Mouse (Mus musculus) CH12.LX (cell line): ENCODE measurements around the gene Spdya. TPM values are rescaled to one million over a fixed set of nuclear protein-coding genes. Genes with fewer than 3 reads are reported as not detected.

Source experiments
- DNase-seq: peaks from one replicate; pipeline ENCODE4 v3.0.0-alpha.2; 2013; ENCODE audit errors: extremely low read depth
- H3K27ac ChIP-seq: 2 replicates; pipeline ENCODE4 v1.5.1; 2012; ENCODE audit warnings: low read depth, mild to moderate bottlenecking, control low read depth, moderate library complexity; ENCODE audit not compliant: insufficient read depth
- H3K27me3 ChIP-seq: replicated peaks from 2 replicates; pipeline ENCODE3; 2012; ENCODE audit warnings: inconsistent platforms
- H3K36me3 ChIP-seq, 2 experiments: replicated peaks in 1 of 2; 2 replicates each; pipeline versions ENCODE3 to v1.6.1; 2012; ENCODE audit warnings: inconsistent platforms in 1 of 2, low read length in 1 of 2, mild to moderate bottlenecking in 1 of 2, mixed read lengths in 1 of 2, moderate library complexity in 1 of 2; ENCODE audit not compliant: control insufficient read depth in 1 of 2, insufficient read depth in 1 of 2
- H3K4me1 ChIP-seq, 2 experiments: 2 replicates each; pipeline ENCODE4 v1.6.1; 2012; ENCODE audit warnings: inconsistent platforms in 1 of 2, moderate library complexity in 1 of 2; ENCODE audit not compliant: insufficient read depth in 2 of 2, control insufficient read depth in 1 of 2
- H3K4me2 ChIP-seq: 2 replicates; pipeline ENCODE4 v1.6.1; 2012; ENCODE audit warnings: low read depth, mild to moderate bottlenecking, control low read depth; ENCODE audit not compliant: poor library complexity, insufficient read depth, severe bottlenecking
- H3K4me3 ChIP-seq, 3 experiments: fragments of 150-350 bp in 1 of 3; sonication (generic) in 1 of 3; replicated peaks in 1 of 3; 2 replicates each; pipeline versions ENCODE3 to v1.5.1; 2011 to 2012; ENCODE audit warnings: low read depth in 2 of 3, low read length in 2 of 3, mild to moderate bottlenecking in 2 of 3, moderate library complexity in 2 of 3, control low read depth in 1 of 3, improper control_type of control experiment in 1 of 3, inconsistent platforms in 1 of 3, mixed read lengths in 1 of 3; ENCODE audit not compliant: poor library complexity in 1 of 3
- H3K79me2 ChIP-seq: replicated peaks from 2 replicates; pipeline ENCODE4 v1.6.1; 2012; ENCODE audit warnings: mild to moderate bottlenecking, moderate library complexity; ENCODE audit not compliant: control insufficient read depth, poor library complexity, insufficient read depth, severe bottlenecking; ENCODE audit errors: extremely low read depth
- H3K9ac ChIP-seq: 2 replicates; pipeline ENCODE4 v1.6.1; 2012; ENCODE audit warnings: low read depth, mild to moderate bottlenecking, control low read depth, moderate library complexity; ENCODE audit not compliant: insufficient read depth
- H3K9me3 ChIP-seq: replicated peaks from 2 replicates; pipeline ENCODE3; 2012; ENCODE audit warnings: low read length, inconsistent platforms, mixed read lengths
- BHLHE40 ChIP-seq: IDR thresholded peaks from 2 replicates; pipeline ENCODE4 v1.6.1; 2011; ENCODE audit warnings: mild to moderate bottlenecking, low read depth, low read length, improper control_type of control experiment
- CHD1 ChIP-seq: IDR thresholded peaks from 2 replicates; pipeline ENCODE4 v1.6.1; 2012; ENCODE audit warnings: low read depth, low read length, improper control_type of control experiment, inconsistent platforms
- E2F4 ChIP-seq: IDR thresholded peaks from 2 replicates; pipeline ENCODE4 v1.6.1; 2011; ENCODE audit warnings: low read depth, low read length, improper control_type of control experiment; ENCODE audit not compliant: insufficient replicate concordance
- EP300 ChIP-seq: IDR thresholded peaks from 2 replicates; pipeline ENCODE4 v1.6.1; 2011; ENCODE audit warnings: low read length, improper control_type of control experiment
- HCFC1 ChIP-seq: IDR thresholded peaks from 2 replicates; pipeline ENCODE4 v1.6.1; 2012; ENCODE audit warnings: low read depth, mild to moderate bottlenecking, inconsistent platforms, low read length, improper control_type of control experiment
- JUND ChIP-seq: conservative IDR thresholded peaks from 2 replicates; pipeline ENCODE4 v1.6.1; 2011; ENCODE audit warnings: low read depth, low read length, improper control_type of control experiment
- MAFK ChIP-seq: IDR thresholded peaks from 2 replicates; pipeline ENCODE4 v1.6.1; 2011; ENCODE audit warnings: low read length, improper control_type of control experiment; ENCODE audit not compliant: insufficient replicate concordance
- MEF2A ChIP-seq: IDR thresholded peaks from 2 replicates; pipeline ENCODE4 v1.6.1; 2014; ENCODE audit warnings: low read depth, mild to moderate bottlenecking, inconsistent platforms, low read length, improper control_type of control experiment, borderline replicate concordance
- NELFE ChIP-seq: IDR thresholded peaks from 2 replicates; pipeline ENCODE4 v1.6.1; 2011; ENCODE audit warnings: low read depth, low read length, improper control_type of control experiment
- NRF1 ChIP-seq: IDR thresholded peaks from 2 replicates; pipeline ENCODE4 v1.6.1; 2014; ENCODE audit warnings: low read depth, mild to moderate bottlenecking, inconsistent platforms, low read length, improper control_type of control experiment, moderate library complexity
- POLR2A ChIP-seq: IDR thresholded peaks from 2 replicates; pipeline ENCODE4 v1.6.1; 2011; ENCODE audit warnings: low read depth, mild to moderate bottlenecking, improper control_type of control experiment, low read length
- RAD21 ChIP-seq: IDR thresholded peaks from 2 replicates; pipeline ENCODE4 v1.6.1; 2011; ENCODE audit warnings: low read depth, mild to moderate bottlenecking, low read length, improper control_type of control experiment, moderate library complexity
- USF2 ChIP-seq: conservative IDR thresholded peaks from 2 replicates; pipeline ENCODE4 v1.6.1; 2011; ENCODE audit warnings: low read depth, low read length, improper control_type of control experiment
- ZC3H11A ChIP-seq: IDR thresholded peaks from 2 replicates; pipeline ENCODE4 v1.6.1; 2012; ENCODE audit warnings: low read depth, mild to moderate bottlenecking, inconsistent platforms, low read length, improper control_type of control experiment
- dilution Hi-C: fragments of 300-500 bp; cut with MboI; formaldehyde crosslinking; loops from 2 replicates; pipeline ENCODE4 v1.14.3; 2020; ENCODE audit warnings: low sequenced_read_pairs; ENCODE audit not compliant: extremely low pct_unique_long_range_greater_than_20kb, extremely low pct_ligation_motif_present
- in situ Hi-C: fragments of 300-500 bp; cut with MboI; formaldehyde crosslinking; loops from 3 replicates; pipeline ENCODE4 v1.14.3; 2019; ENCODE audit warnings: low sequenced_read_pairs, low pct_ligation_motif_present, low pct_unique_long_range_greater_than_20kb, mixed read lengths
- polyA plus RNA-seq: library from polyadenylated mRNA; unstranded; fragments of >175 nt; gene quantifications from 2 replicates; pipeline ENCODE4 v1.2.1, GENCODE M21; 2012; ENCODE audit warnings: low read depth; ENCODE audit not compliant: insufficient read length
- total RNA-seq, 2 experiments: library from RNA; depleted of rRNA; stranded (reverse); fragments of 300-350 nt in 1 of 2; fragments of >200 nt in 1 of 2; gene quantifications; 2 replicates each; pipeline ENCODE4 v1.2.3; 2012 to 2014

The Spdya gene
- total RNA-seq (2012; rRNA removed) = 0.04 and 0.08 TPM in 2 replicates
- 0.16 TPM in 1 of 2 replicates, not detected in the other for total RNA-seq (2014; rRNA removed)
- polyA plus RNA-seq = 0.26 and 0.80 TPM in 2 replicates

- in situ Hi-C loops (loop anchor here (25.0 kb wide), 1 partner anchor 310 kb away; no protein-coding TSS in a partner anchor), dilution Hi-C loops (no loop called here)
- Histone ChIP-seq H3K9me3 (no peaks in the 10 kb centered on the region), H3K9ac (peak within 1 kb of the TSS; percentile 55), H3K36me3 (no peaks in the 10 kb centered on the region), H3K27me3 (peaks cover 35% of the 10 kb centered on the region), H3K4me2 (peak within 1 kb of the TSS; percentile 79), H3K4me1 (peaks cover 4% of the 10 kb centered on the region in 2 experiments; a peak in 2 of 4 replicates), H3K4me3 (peak within 1 kb of the TSS; percentile 23 to 81 (median 57)), H3K79me2 (no peaks in the 10 kb centered on the region), H3K27ac (no peak within 1 kb of the TSS)
- DNase-seq = peak; percentile 63
- TF ChIP-seq MEF2A (no peak), ZC3H11A (no peak), BHLHE40 (peak; percentile 34; the same call in 1 of the 2 replicates), NRF1 (0 out of 2 replicates have a peak, but pooled peaks have one; percentile 29)
Measured at GRCm38 (mm10) chr17:71551757-71552451, at the start of gene Spdya. Gene Spdya, plus strand, starts transcription at chr17:71552061.

- H3K9ac ChIP-seq = no peak overlapping the region
- TF ChIP-seq CHD1 (no peak), EP300 (no peak), NELFE (no peak), JUND (no peak), USF2 (no peak), ZC3H11A (no peak), MEF2A (no peak), HCFC1 (no peak), POLR2A (no peak), RAD21 (no peak), BHLHE40 (no peak), E2F4 (no peak), MAFK (no peak)
- in situ Hi-C loops = no loop called here
- no peaks in the 10 kb centered on the region for H3K9me3 ChIP-seq
- H3K79me2 ChIP-seq = no peaks in the 10 kb centered on the region
- H3K36me3 ChIP-seq = peaks cover 57 to 85% of the 10 kb centered on the region in 2 experiments
- no peak overlapping the region for H3K4me3 ChIP-seq
- H3K27me3 ChIP-seq = no peaks in the 10 kb centered on the region
- dilution Hi-C loops = no loop called here
- H3K4me2 ChIP-seq = no peak overlapping the region
- no peak for DNase-seq
- H3K27ac ChIP-seq = no peak overlapping the region
- peaks cover 0 to 2% of the 10 kb centered on the region in 2 experiments; a peak in 1 of 4 replicates for H3K4me1 ChIP-seq
Measured at GRCm38 (mm10) chr17:71506832-71507231, 45.0 kb upstream of the Spdya start.
